Mouse (Mus musculus) brain, embryonic 14.5 days (tissue): ENCODE results near the gene Itpripl2.

Experiments
- CTCF ChIP-seq: fragments of 200-500 bp; IDR thresholded peaks from 2 replicates; pipeline ENCODE4 v1.5.1; 2012; ENCODE audit warnings: inconsistent platforms, mild to moderate bottlenecking, moderate library complexity, borderline replicate concordance; ENCODE audit not compliant: insufficient read depth, insufficient read length; ENCODE audit errors: extremely low read depth
- POLR2A ChIP-seq: fragments of 200-500 bp; IDR thresholded peaks from 2 replicates; pipeline ENCODE4 v1.6.1; 2012; ENCODE audit warnings: mild to moderate bottlenecking, inconsistent platforms, borderline replicate concordance; ENCODE audit not compliant: poor library complexity, insufficient read depth, insufficient read length, severe bottlenecking; ENCODE audit errors: extremely low read depth

DNA sequence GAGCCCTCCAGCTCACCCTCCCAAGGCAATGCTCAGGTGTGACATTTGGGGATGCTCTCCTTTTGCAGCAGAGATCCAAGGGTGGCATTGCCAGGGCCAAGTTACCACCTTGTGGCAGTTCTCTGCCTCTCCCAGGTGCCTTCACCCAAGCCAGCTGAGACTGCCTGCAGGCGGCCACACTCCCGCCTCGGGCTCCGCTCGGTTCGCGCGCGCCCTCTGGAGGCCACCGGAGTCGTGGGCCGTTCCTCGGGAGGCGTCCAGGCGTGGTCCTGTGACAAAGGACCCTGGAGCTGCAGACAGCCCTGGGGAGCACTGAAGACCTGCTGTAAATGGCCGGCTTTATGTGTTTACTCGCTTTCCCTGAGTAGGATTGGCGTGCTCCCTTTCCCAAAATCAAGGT, 26.9 kb upstream of the Itpripl2 start:
- TF ChIP-seq POLR2A (no peak), CTCF (peak; percentile 83)
